Mouse (Mus musculus): ENCODE measurements around the gene Smap2.
A peak's percentile ranks its signal among the peaks of the same experiment; 100 is the strongest.

GRCm38 (mm10) chr4:121040897-121041671 lies 24.0 kb upstream of the Smap2 start:
- TF ChIP-seq POLR2A (IDR thresholded peaks at IDR 0.05; ENCODE audit: insufficient read depth, low read depth, low read length) = no peak
- TF ChIP-seq CTCF (IDR thresholded peaks at IDR 0.05; ENCODE audit: insufficient read depth, low read depth, low read length) = peak; percentile 81; the same call in 1 of the 2 replicates
